Mouse (Mus musculus) liver, embryonic 14.5 days (tissue): ENCODE data around the gene Esrrb. TPM values are rescaled to one million over a fixed set of nuclear protein-coding genes. Genes with fewer than 3 reads are reported as not detected.

ENCODE experiments used
- ATAC-seq: fragments of 200-750 bp; cut with Nextera tagmentation; 2 replicates; pipeline ENCODE4 v1.8.0; 2017; ENCODE audit warnings: moderate number of reproducible peaks, mild to moderate bottlenecking, moderate library complexity; ENCODE audit not compliant: insufficient read depth
- DNase-seq, 3 experiments: peaks; one replicate each; pipeline ENCODE4 v3.0.0-alpha.2; 2012 to 2013; ENCODE audit warnings: low read depth in 3 of 3, low spot score in 3 of 3
- H3K27ac ChIP-seq: fragments of 300-500 bp; sonication (generic); 2 replicates; pipeline ENCODE4 v1.5.1; 2014; ENCODE audit warnings: moderate library complexity, mild to moderate bottlenecking, control low read depth, inconsistent platforms
- H3K27me3 ChIP-seq: fragments of 300-500 bp; sonication (generic); 2 replicates; pipeline ENCODE4 v1.6.1; 2014; ENCODE audit warnings: mild to moderate bottlenecking, low read length, moderate library complexity; ENCODE audit not compliant: control insufficient read depth, insufficient read depth
- H3K36me3 ChIP-seq: fragments of 300-500 bp; sonication (generic); replicated peaks from 2 replicates; pipeline ENCODE4 v1.6.1; 2014; ENCODE audit warnings: low read depth; ENCODE audit not compliant: control insufficient read depth, insufficient read depth
- H3K4me1 ChIP-seq, 2 experiments: fragments of 200-500 bp in 1 of 2; fragments of 300-500 bp in 1 of 2; sonication (generic) in 1 of 2; replicated peaks; 2 replicates each; pipeline ENCODE4 v1.6.1; 2012 to 2014; ENCODE audit warnings: antibody characterized with exemption in 1 of 2, inconsistent platforms in 1 of 2, low read length in 1 of 2; ENCODE audit not compliant: control insufficient read depth in 2 of 2, insufficient read depth in 2 of 2
- H3K4me2 ChIP-seq: fragments of 300-500 bp; sonication (generic); 2 replicates; pipeline ENCODE4 v1.6.1; 2014; ENCODE audit warnings: low read depth, mild to moderate bottlenecking, control low read depth, moderate library complexity
- H3K4me3 ChIP-seq, 2 experiments: fragments of 200-500 bp in 1 of 2; fragments of 300-500 bp in 1 of 2; sonication (generic) in 1 of 2; 2 replicates each; pipeline ENCODE4 v1.5.1; 2012 to 2014; ENCODE audit warnings: low read depth in 2 of 2, low read length in 2 of 2, mild to moderate bottlenecking in 2 of 2, control low read depth in 1 of 2, inconsistent platforms in 1 of 2, moderate library complexity in 1 of 2; ENCODE audit not compliant: insufficient read depth in 1 of 2
- H3K9ac ChIP-seq: fragments of 300-500 bp; sonication (generic); replicated peaks from 2 replicates; pipeline ENCODE4 v1.6.1; 2014; ENCODE audit warnings: mild to moderate bottlenecking, control low read depth, moderate library complexity
- H3K9me3 ChIP-seq: fragments of 300-500 bp; sonication (generic); 2 replicates; pipeline ENCODE4 v1.6.1; 2016; ENCODE audit warnings: low read length, mixed read lengths; ENCODE audit not compliant: control insufficient read depth
- CTCF ChIP-seq: IDR thresholded peaks from 2 replicates; pipeline ENCODE4 v1.5.1; 2016; ENCODE audit warnings: antibody characterized with exemption, low read depth, control low read depth
- EP300 ChIP-seq: IDR thresholded peaks from 2 replicates; pipeline ENCODE4 v1.6.1; 2016; ENCODE audit warnings: antibody characterized with exemption, low read depth
- WGBS: fragments of 180-500 bp; shearing (Covaris S2); extraction: QIAGEN DNeasy Blood & Tissue Kit; methylation state at CpG from one replicate; pipeline ENCODE4 v1.1.7; 2014; ENCODE audit not compliant: insufficient replicate concordance; 5-methylcytosine and 5-hydroxymethylcytosine counted together
- polyA plus RNA-seq, 2 experiments: library from polyadenylated mRNA; depleted of rRNA in 1 of 2; stranded (reverse) in 1 of 2; unstranded in 1 of 2; fragments of >200 nt; fragmentation: Nextera tagmentation in 1 of 2; extraction: Ambion mirVana in 1 of 2; gene quantifications; 2 replicates each; pipeline versions ENCODE4 v1.2.1 to v1.2.3; 2012 to 2014

Gene Esrrb
- polyA plus RNA-seq, 2 experiments: 0.03 to 0.09 TPM

DNA sequence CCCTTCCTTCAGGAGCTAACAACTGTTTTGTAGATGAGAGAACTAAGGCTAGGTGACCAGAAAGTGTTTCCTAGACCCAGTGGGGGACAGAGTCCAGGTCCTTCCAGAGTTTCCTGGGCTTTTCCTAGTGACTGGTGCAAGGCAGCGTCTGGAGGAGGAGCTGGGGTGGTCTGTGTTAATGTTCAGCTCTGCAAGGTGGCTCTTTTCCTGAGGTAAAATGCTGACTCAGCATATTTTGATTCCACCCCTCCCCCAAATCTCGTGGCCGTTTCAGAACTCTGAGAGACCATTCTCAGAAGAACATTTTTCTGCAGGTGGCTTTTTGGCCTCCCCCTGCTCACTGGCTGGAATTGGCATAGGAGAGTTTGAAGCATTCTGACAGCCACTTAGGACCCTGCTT lies 127.1 kb downstream of the Esrrb start:
- WGBS: 41% methylated on average over 3 of the region's 3 CpGs
- Histone ChIP-seq H3K4me2 (no peak overlapping the region), H3K4me1 (no peaks in the 10 kb centered on the region), H3K9me3 (no peaks in the 10 kb centered on the region), H3K27ac (no peak overlapping the region), H3K9ac (no peak overlapping the region), H3K4me3 (no peak overlapping the region), H3K27me3 (no peaks in the 10 kb centered on the region), H3K36me3 (no peaks in the 10 kb centered on the region)
- ATAC-seq: no peak
- no peak for DNase-seq
- TF ChIP-seq EP300 (no peak), CTCF (no peak)

DNA sequence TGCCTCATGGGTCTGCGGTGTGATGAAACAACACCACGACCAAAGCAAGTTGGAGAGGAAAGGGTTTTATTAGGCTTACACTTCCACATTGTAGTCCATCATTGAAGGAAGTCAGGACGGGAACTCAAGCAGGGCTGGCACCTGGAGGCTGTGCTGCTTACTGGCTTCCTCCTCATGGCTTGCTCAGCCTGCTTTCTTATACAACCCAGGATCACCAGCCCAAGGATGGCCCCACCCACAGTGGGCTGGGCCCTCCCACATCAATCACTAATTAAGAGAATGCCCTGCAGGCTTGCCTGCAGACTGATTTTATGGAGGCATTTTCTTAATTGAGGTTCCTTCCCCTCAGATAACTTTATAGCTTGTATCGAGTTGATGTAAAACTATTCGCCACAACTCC lies 129.1 kb downstream of the Esrrb start:
- no peaks in the 10 kb centered on the region for H3K9me3 ChIP-seq
- WGBS: 59% methylated on average over 5 of the region's 5 CpGs
- no peak overlapping the region for H3K9ac ChIP-seq
- H3K27ac ChIP-seq: no peak overlapping the region
- no peak for TF ChIP-seq EP300
- no peak for TF ChIP-seq CTCF
- no peaks in the 10 kb centered on the region for H3K4me1 ChIP-seq
- no peaks in the 10 kb centered on the region for H3K27me3 ChIP-seq
- no peak for DNase-seq
- H3K36me3 ChIP-seq: no peaks in the 10 kb centered on the region
- H3K4me3 ChIP-seq: no peak overlapping the region
- H3K4me2 ChIP-seq: no peak overlapping the region
- no peak for ATAC-seq

DNA sequence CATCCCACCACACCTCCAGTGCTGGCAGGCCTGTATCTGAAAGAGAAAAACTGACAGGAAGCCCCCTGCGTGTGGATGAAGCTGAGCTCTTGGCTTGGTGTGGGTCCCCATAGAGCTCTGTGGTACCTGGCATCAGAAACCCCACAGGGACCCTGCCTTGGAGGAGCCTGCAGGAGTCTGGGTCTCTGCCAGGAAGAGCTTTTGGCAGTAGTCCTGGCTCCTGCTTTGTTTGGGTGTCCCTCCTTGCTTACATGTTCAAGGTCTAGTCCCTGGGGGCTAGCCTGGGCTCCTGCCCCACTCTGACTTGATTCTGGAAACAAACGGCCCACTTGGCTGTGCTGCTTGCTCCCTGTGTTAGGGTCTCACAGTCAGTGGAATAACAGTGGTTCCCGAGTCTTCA lies 130.6 kb downstream of the Esrrb start:
- TF ChIP-seq CTCF: no peak
- no peak for TF ChIP-seq EP300
- no peak overlapping the region for H3K27ac ChIP-seq
- H3K4me1 ChIP-seq: no peaks in the 10 kb centered on the region
- no peak for DNase-seq
- no peaks in the 10 kb centered on the region for H3K36me3 ChIP-seq
- no peaks in the 10 kb centered on the region for H3K27me3 ChIP-seq
- H3K4me3 ChIP-seq: no peak overlapping the region
- H3K9me3 ChIP-seq: no peaks in the 10 kb centered on the region
- ATAC-seq: no peak
- no peak overlapping the region for H3K4me2 ChIP-seq
- no peak overlapping the region for H3K9ac ChIP-seq
- 50% methylated on average over 3 of the region's 3 CpGs for WGBS

DNA sequence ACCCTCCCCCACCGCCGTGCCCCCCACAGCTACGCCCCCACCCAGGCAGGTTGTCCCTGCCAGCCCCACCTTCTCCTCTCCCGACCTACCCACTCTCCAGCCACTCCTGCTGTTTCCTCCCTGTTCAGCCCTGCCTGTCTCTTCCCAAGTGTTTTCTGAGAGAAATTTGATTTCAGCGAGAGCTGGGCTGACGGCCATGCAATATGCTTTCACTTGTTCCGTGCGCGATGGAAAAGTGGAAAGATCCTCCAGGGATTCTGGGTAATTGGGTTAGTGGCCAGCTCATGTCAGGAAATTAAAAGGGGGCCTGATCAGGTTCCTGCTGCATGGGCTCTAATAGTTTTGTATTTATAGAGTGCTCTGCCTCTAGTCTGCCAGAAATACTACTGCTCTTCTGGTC lies 131.9 kb downstream of the Esrrb start:
- H3K9ac ChIP-seq: no peak overlapping the region
- H3K4me2 ChIP-seq: no peak overlapping the region
- WGBS: 50% methylated on average over 9 of the region's 9 CpGs
- no peaks in the 10 kb centered on the region for H3K27me3 ChIP-seq
- H3K36me3 ChIP-seq: no peaks in the 10 kb centered on the region
- DNase-seq (no peak), ATAC-seq (no peak)
- no peak for TF ChIP-seq EP300
- no peak for TF ChIP-seq CTCF
- H3K4me3 ChIP-seq: no peak overlapping the region
- H3K27ac ChIP-seq: no peak overlapping the region
- no peaks in the 10 kb centered on the region for H3K4me1 ChIP-seq
- H3K9me3 ChIP-seq: no peaks in the 10 kb centered on the region

DNA sequence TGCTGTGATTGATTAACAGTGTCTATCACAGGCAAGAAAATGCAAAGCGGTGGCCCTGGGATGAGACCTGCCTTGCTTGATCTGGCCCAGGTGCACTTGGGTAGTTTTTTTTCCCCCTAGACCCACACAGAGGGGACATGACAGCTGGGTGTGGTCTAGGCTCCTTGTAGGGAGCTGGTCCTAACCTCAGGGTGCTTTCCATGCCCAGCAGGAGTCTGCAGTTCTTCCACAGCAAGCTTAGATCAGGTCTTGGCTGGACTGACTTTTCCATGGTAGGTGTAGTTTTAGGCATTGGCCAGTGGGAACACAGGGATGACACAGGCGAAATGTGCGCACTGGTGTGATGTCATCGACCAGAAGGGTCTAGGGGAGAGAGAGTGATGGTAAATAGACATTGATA lies 136.2 kb downstream of the Esrrb start:
- 74% methylated on average over 4 of the region's 4 CpGs for WGBS
- DNase-seq: no peak
- Histone ChIP-seq H3K4me2 (no peak overlapping the region), H3K36me3 (no peaks in the 10 kb centered on the region), H3K4me1 (no peaks in the 10 kb centered on the region), H3K9ac (no peak overlapping the region), H3K4me3 (no peak overlapping the region), H3K9me3 (no peaks in the 10 kb centered on the region), H3K27me3 (no peaks in the 10 kb centered on the region), H3K27ac (no peak overlapping the region)
- no peak for TF ChIP-seq EP300
- TF ChIP-seq CTCF: no peak
- ATAC-seq: no peak
